Mouse (Mus musculus): ENCODE measurements around the gene Psme1. TPM values are rescaled to one million over a fixed set of nuclear protein-coding genes. Genes with fewer than 3 reads are reported as not detected.

Gene Psme1
- total RNA-seq, 2 experiments from 2014 or later: 203 to 361 TPM

GRCm38 (mm10) chr14:55598521-55599390, 20.8 kb downstream of the Psme1 start:
- no peak for DNase-seq

GRCm38 (mm10) chr14:55603271-55603632, 25.3 kb downstream of the Psme1 start, which contains the start of gene Irf9:
Gene Irf9 (plus strand): TSS chr14:55603571.
- DNase-seq: no peak

- peak; percentile 93 to 94 for DNase-seq
Measured at GRCm38 (mm10) chr14:55603633-55604576, 26.0 kb downstream of the Psme1 start.

- no peak for DNase-seq
Measured at GRCm38 (mm10) chr14:55604823-55605222, 26.9 kb downstream of the Psme1 start.

DNA sequence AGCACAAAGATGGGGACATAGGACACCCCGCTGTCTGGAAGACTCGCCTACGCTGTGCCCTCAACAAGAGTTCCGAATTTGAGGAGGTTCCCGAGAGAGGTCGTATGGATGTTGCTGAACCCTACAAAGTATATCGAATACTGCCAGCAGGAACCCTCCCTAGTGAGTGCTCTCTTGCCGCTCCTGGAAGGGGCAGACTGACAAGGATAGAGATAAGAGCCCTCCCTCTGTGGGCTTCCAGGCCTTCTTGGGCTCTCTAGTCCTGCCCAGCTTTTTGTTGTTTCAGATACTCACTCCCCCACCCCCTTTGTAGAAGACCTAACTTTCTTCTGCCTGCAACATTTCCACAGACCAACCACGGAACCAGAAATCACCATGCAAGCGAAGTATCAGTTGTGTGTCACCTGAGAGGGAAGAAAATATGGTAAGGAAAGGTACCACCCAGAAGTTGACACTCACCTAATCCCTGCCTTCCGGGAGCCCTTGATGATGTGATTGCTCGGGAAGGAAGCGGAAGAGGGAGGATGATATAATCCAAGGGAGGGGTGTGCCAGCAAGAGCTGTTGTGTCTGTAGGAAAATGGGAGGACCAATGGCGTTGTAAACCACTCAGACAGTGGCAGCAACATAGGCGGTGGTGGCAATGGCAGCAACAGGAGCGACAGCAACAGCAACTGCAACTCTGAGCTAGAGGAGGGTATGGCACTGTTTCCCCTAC, 28.0 kb downstream of the Psme1 start:
- DNase-seq: no peak

GRCm38 (mm10) chr14:55608339-55608738, 30.4 kb downstream of the Psme1 start:
- no peak for DNase-seq

DNA sequence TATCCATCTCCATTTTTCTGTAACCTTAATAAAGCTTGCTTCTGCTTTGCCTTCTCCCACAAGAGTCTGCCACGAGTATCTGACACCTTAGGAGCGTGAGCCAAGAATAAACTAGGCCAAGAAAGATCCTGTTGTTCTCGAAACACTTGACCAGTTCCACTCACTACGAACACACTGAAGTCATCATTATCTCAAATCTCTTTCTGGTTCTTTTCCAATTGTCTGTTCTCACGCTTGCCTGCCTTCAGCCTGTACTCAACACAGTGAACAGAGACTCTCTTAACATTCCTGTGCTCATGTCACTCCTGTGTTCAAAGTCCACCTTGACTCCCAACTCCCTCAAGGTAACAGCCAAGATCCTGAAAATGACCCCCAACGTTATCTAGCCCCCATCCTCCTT, 35.4 kb downstream of the Psme1 start:
- no peak for DNase-seq

- DNase-seq: no peak
Measured at GRCm38 (mm10) chr14:55614565-55615178, 36.7 kb downstream of the Psme1 start.

DNA sequence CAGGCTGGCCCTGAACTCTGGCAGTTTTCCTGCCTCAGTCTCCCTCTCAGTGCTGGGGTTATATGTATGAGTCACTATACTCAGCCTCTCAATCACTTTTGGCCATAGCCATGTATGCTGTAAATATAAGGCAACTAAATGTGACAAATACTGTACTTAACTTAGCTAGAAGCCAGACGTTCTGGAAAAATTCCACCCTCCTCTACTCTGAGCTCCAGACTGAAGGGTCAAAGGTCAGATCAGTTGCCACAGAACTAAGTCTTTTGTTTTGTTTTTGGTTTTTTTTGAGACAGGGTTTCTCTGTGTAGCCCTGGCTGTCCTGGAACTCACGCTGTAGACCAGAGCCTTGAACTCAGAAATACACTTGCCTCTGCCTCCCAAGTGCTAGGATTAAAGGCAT, 38.0 kb downstream of the Psme1 start:
- no peak for DNase-seq

DNA sequence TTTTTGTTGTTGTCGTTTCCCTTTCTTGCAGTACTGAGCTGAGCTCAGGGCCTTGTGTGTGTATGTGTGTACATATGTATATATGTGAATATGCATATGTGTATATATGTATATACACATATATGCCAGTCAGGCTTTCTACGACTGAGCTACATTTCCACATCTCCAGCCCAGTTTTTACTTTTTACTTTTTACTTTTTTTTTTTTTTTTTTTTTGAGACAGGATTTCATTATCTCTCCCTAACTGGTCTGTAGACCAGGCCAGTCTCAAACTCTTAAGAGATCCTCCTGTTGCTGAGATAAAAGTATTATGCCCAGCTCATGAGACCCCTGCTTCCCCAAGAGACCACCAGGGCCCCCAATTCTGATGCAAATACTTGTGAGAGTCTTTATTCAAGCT, 38.9 kb downstream of the Psme1 start:
- no peak for DNase-seq

DNA sequence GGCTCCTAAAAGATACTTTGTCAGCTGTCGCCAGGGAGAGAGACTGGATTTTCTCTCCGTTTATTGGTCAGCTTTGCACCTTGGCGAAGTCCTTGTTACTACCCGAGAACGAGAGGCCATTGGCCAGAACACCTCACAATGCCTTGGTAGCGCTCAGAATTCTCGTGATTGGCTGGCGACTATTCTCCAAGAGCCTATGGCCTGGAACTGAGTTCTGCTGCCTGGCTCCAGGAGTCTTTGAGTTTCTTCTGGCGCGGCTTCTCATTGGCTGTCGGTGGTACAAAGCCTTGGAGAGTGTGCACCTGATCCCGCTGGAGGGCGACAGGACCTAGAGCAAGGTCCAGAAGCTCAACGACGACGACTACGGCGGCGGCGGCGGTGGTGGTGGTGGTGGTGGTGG, 39.9 kb downstream of the Psme1 start, which contains the start of gene Rec8:
Gene Rec8 (plus strand): TSS at position 216 of the 400 bp plus-strand sequence.
- peak; percentile 46 to 60 for DNase-seq

DNA sequence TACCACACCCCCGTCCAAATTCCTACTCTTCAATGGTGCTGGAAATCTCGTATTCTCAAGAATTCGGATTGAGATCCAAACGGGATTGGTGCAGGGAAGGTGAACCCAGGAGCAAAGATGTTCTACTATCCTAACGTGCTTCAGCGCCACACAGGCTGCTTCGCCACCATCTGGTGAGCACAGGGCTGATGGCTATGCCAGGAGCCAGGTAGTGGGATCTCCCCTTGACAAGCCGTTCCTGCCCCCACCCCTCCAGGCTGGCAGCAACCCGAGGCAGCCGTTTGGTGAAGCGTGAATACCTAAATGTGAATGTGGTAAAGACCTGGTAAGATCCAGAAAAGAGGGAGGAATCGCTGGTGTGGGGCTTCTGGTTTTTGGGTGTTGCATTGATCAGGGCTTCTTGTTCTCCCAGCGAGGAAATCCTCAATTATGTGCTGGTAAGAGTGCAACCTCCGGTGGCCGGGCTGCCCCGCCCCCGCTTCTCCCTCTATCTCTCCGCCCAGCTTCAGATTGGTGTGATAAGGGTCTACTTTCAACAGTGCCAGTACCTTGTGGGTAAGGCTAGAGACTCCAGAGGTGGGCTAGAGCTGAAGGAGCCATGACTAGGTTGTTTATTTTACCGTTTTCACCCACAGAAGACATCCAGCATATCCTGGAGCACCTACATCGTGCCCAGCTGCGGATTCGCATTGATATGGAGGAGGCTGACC, 40.7 kb downstream of the Psme1 start:
- DNase-seq: no peak

DNA sequence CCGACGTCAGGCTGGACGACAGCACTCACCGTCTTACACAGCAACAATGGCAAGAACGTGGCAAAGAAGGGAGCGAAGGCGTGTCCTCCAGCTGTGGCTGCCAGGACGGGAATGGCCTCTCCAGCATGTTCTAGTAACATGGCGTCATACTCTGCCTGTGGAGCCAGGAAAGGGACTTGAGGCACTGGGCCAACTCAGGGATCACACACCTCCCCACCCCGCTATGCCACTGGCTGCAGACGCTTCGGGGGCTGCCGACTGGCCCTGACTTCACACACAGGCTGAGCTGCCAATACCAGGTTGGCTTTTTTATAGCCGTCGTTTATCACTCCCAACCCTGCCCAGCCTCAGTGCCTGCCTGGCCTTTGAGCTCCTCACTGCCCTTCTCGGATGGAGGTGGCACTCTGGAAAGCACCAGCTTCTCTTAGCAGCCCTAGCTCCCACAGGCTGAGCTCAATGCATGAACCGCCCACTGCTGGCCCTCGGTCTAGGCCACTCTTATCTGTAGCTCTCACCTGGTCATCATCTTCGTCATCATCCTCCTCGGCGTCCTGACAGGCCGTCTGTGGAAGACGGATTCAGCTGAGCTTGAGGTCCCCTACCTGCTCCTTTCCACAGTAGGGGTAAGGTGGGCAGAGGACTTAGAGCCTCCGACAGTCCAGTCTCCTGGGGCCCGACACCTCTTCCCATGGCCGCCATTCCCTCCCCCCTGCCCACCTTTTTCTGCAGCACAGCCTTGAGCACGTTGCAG, 50.3 kb downstream of the Psme1 start:
- DNase-seq: no peak

DNA sequence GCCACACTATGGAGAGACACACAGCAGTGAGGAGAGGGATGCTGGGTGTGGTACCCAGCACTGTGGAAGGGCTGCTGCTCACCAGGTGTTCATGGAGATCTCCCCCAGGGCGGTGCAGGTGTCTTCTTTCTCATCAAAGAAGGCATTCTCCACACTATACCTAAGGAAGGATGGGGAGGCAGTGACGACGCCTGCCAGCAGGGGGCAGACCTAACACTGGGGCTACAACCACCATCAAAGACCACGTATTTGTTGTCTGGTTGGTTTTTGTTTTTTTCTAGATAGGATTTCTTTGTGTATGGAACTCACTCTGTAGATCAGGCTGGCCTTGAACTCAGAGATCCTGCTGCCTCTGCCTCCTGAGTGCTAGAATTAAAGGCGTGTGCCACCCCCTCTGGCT, 51.4 kb downstream of the Psme1 start:
- DNase-seq: peak; percentile 66 to 77

Other genes starting within 250 kb of the Psme1 start
- 10 to 100 TPM; 90.2 to 91.6 TPM for gene Dhrs4, start 99.4 kb upstream of the Psme1 start, total RNA-seq (2021)
- 1 to 10 TPM; 3.6 to 4.6 TPM for gene Carmil3, start 87.5 kb upstream of the Psme1 start, total RNA-seq (2021)
- gene Cpne6, start 67.7 kb upstream of the Psme1 start, total RNA-seq (2021): not detected
- not detected for gene Nrl, start 53.1 kb upstream of the Psme1 start, total RNA-seq (2021)
- 10 to 100 TPM; 29.4 to 39.9 TPM for gene Pck2, start 37.9 kb upstream of the Psme1 start, total RNA-seq (2021)
- 100 to 1,000 TPM; 110 to 139 TPM for gene Dcaf11, start 18.1 kb upstream of the Psme1 start, total RNA-seq (2021)
- gene A730061H03Rik, start 17.7 kb upstream of the Psme1 start, total RNA-seq (2021): 1 to 10 TPM in 1 of 2 experiments, not detected in 1; 1.0 TPM
- gene Fitm1, start 2.5 kb upstream of the Psme1 start, total RNA-seq (2021): 1 to 10 TPM in 1 of 2 experiments, under 1 TPM in 1; 0.63 to 1.5 TPM
- 10 to 100 TPM; 28.0 to 45.9 TPM for gene Emc9, start 7.2 kb downstream of the Psme1 start, total RNA-seq (2021)
- gene Psme2, start 13.0 kb downstream of the Psme1 start, total RNA-seq (2021): 100 to 1,000 TPM; 311 to 396 TPM
- 10 to 100 TPM; 33.7 to 33.9 TPM for gene Rnf31, start 13.6 kb downstream of the Psme1 start, total RNA-seq (2021)
- gene Irf9, start 25.4 kb downstream of the Psme1 start, total RNA-seq (2021): 10 to 100 TPM; 30.3 to 30.6 TPM
- 1 to 10 TPM; 5.8 to 6.6 TPM for gene Rec8, start 39.9 kb downstream of the Psme1 start, total RNA-seq (2021)
- 100 to 1,000 TPM; 112 to 157 TPM for gene Ipo4, start 57.8 kb downstream of the Psme1 start, total RNA-seq (2021)
- gene Gm49378, start 59.8 kb downstream of the Psme1 start, total RNA-seq (2021): not detected
- 10 to 100 TPM; 83.2 to 98.1 TPM for gene Tm9sf1, start 65.7 kb downstream of the Psme1 start, total RNA-seq (2021)
- 1 to 10 TPM; 1.6 to 1.7 TPM for gene Tssk4, start 72.1 kb downstream of the Psme1 start, total RNA-seq (2021)
- gene Mdp1, start 82.4 kb downstream of the Psme1 start, total RNA-seq (2021): 10 to 100 TPM; 43.6 to 76.9 TPM
- 10 to 100 TPM; 26.6 to 28.9 TPM for gene Gmpr2, start 93.8 kb downstream of the Psme1 start, total RNA-seq (2021)
- 100 to 1,000 TPM; 335 to 393 TPM for gene Nedd8, start 94.0 kb downstream of the Psme1 start, total RNA-seq (2021)
- 10 to 100 TPM; 30.8 to 35.6 TPM for gene Tinf2, start 103.7 kb downstream of the Psme1 start, total RNA-seq (2021)
- gene Tgm1, start 135.8 kb downstream of the Psme1 start, total RNA-seq (2021): under 1 TPM; 0.26 TPM
- gene Rabggta, start 144.1 kb downstream of the Psme1 start, total RNA-seq (2021): 10 to 100 TPM; 17.2 to 25.1 TPM
- gene Dhrs1, start 167.6 kb downstream of the Psme1 start, total RNA-seq (2021): 10 to 100 TPM; 72.7 to 73.2 TPM
- 10 to 100 TPM; 17.3 to 20.7 TPM for gene Nop9, start 167.6 kb downstream of the Psme1 start, total RNA-seq (2021)
- 1 to 10 TPM in 1 of 2 experiments, under 1 TPM in 1; 0.93 to 1.3 TPM for gene Cideb, start 180.3 kb downstream of the Psme1 start, total RNA-seq (2021)
- gene Ltb4r2, start 183.3 kb downstream of the Psme1 start, total RNA-seq (2021): not detected
- under 1 TPM; 0.66 to 0.79 TPM for gene Ltb4r1, start 187.8 kb downstream of the Psme1 start, total RNA-seq (2021)
- 10 to 100 TPM in 1 of 2 experiments, 1 to 10 TPM in 1; 6.7 to 13.8 TPM for gene Adcy4, start 206.0 kb downstream of the Psme1 start, total RNA-seq (2021)
- 1 to 10 TPM; 4.5 to 5.3 TPM for gene Ripk3, start 210.7 kb downstream of the Psme1 start, total RNA-seq (2021)
- gene Nfatc4, start 245.0 kb downstream of the Psme1 start, total RNA-seq (2021): 10 to 100 TPM; 19.2 to 26.0 TPM

All from adrenal gland, postnatal 36 days (tissue).